Mouse (Mus musculus): Measurements from ENCODE around the gene Htra2. TPM values are rescaled to one million over a fixed set of nuclear protein-coding genes. Genes with fewer than 3 reads are reported as not detected.

The Htra2 gene
- polyA plus RNA-seq, 1 experiment, result 58.2 TPM

DNA sequence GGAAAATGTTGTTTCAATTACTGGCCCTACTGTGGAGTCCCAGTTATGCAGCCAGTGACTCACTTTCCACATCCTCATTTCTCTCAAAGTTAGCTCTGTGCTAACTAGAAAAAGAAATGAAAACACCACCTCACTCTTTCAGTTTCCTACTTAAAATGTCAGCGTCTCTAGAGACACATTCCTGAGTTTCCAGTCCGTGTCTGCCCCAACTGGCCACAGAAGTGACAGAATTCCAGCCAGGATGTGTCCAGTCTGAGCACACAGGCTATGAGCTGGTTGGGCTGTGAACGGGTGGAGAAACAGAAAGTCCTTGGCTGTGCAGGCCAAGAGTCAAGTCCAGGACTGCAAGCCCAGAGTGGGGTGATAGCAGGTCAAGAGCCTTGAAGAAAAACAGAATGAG lies 37.9 kb downstream of the Htra2 start:
- H3K27ac ChIP-seq (ENCODE audit: insufficient read depth, low read length), result no peak overlapping the region
- WGBS, result 64% methylated on average over 3 of the region's 3 CpGs

DNA sequence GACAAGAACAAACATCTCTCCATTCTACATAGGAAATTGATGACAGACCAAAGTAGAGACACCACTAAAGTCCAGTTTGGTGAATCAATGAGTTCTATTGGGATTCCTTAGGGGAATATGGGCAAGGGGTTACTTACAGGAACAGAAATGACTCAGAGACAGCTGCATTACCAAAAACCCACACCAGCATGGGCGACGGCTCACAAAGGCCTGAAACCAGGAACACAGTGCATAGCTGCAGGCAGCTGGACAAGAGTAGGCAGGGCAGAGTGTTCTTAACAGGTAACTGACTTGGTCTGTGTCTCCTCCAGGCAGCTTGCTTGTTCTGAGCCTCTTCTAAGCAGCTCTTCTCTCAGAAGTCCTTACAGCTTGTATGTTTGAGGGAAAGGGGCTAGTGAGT lies 39.3 kb downstream of the Htra2 start:
- Histone ChIP-seq H3K27me3 (ENCODE audit: control insufficient read depth, insufficient read depth, low read length) (no peaks in the 10 kb centered on the region), H3K4me3 (replicated peaks; ENCODE audit: insufficient read depth, low read depth, low read length) (no peak overlapping the region), H3K27ac (ENCODE audit: insufficient read depth, low read length) (no peak overlapping the region), H3K4me1 (ENCODE audit: control insufficient read depth, insufficient read depth, low read length) (no peaks in the 10 kb centered on the region)
- TF ChIP-seq POLR2A (IDR thresholded peaks at IDR 0.05; ENCODE audit: borderline replicate concordance, insufficient read depth, low read length) (no peak), CTCF (IDR thresholded peaks at IDR 0.05; ENCODE audit: borderline replicate concordance, insufficient read depth, low read depth, low read length) (no peak)
- DNase-seq, result no peak
- WGBS, result 89% methylated on average over 2 of the region's 2 CpGs

More for the DNA sequence above, 37.9 kb downstream of the Htra2 start:
- no peak for TF ChIP-seq POLR2A (IDR thresholded peaks at IDR 0.05; ENCODE audit: borderline replicate concordance, insufficient read depth, low read length)
- TF ChIP-seq CTCF (IDR thresholded peaks at IDR 0.05; ENCODE audit: borderline replicate concordance, insufficient read depth, low read depth, low read length), result no peak
- DNase-seq, result no peak
- no peaks in the 10 kb centered on the region for H3K4me1 ChIP-seq (ENCODE audit: control insufficient read depth, insufficient read depth, low read length)
- H3K27me3 ChIP-seq (ENCODE audit: control insufficient read depth, insufficient read depth, low read length), result no peaks in the 10 kb centered on the region
- no peak overlapping the region for H3K4me3 ChIP-seq (replicated peaks; ENCODE audit: insufficient read depth, low read depth, low read length)

DNA sequence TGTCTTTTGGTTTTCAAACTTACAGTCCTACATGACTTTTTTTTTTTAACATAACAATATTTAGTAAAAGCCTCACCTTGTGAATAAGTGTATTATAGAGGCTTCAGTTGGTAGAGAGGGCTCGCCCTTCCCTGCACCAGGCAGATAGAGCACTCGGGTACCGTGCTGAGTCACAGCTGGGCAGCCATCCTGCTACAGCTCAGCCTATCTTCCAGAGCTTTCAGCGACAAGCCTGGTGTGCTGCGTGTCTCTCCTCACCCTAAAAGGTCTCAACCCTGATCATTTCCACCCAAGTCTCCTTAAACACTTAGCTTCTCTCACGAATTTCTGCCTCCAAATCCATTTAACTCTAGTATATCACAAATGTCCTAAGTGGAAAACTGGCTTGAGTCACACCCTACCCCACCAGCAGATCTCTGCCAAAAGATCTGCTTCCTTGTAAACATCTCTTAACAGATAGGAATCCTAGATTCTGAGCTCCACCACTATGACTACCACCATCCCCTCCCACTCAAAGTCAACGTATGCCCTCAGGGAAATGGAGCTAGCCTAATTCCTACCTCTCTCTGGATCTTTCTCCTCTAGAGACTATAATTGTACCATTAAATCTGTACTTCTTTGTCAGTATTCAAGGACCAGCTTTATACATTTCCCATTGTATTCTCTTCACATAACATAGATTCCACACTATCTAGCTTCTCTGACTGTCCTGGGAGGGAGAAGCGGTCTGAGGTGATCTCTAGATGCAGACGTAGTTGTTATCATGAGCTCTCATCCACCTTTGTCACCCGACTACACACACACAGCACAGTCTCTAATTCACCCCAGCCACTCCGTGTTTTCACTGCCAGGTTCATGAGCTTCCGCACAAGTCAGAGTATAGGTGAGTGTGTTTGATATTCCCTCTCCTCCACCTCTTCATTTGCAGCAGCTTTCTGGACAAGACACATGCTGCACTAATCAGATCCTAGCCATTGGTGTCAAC lies 40.3 kb downstream of the Htra2 start:
- DNase-seq, result no peak
- H3K27ac ChIP-seq (ENCODE audit: insufficient read depth, low read length), result no peak overlapping the region
- H3K4me1 ChIP-seq (ENCODE audit: control insufficient read depth, insufficient read depth, low read length), result no peaks in the 10 kb centered on the region
- H3K27me3 ChIP-seq (ENCODE audit: control insufficient read depth, insufficient read depth, low read length), result no peaks in the 10 kb centered on the region
- H3K4me3 ChIP-seq (replicated peaks; ENCODE audit: insufficient read depth, low read depth, low read length), result no peak overlapping the region
- WGBS, result 70% methylated on average over 12 of the region's 12 CpGs
- no peak for TF ChIP-seq POLR2A (IDR thresholded peaks at IDR 0.05; ENCODE audit: borderline replicate concordance, insufficient read depth, low read length)
- TF ChIP-seq CTCF (IDR thresholded peaks at IDR 0.05; ENCODE audit: borderline replicate concordance, insufficient read depth, low read depth, low read length), result no peak

DNA sequence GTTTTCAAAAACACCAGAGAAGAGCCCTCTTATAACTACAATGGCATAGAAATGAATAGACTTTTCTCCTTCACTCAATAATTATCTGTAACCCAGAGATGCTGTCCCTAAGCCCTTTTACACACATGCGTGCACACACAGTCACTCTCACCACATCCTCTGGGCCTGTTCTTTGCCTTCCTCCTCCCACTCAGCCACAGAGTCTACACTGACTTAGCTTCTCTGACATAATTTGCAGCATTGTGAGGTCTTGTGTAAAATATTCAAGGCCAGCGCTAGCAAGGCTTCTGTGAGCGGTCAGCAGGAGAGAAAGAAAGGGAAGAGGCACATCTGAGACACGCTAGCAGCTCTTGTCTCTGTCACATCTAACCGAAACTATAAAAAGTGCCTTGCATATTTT lies 41.6 kb downstream of the Htra2 start:
- no peaks in the 10 kb centered on the region for H3K4me1 ChIP-seq (ENCODE audit: control insufficient read depth, insufficient read depth, low read length)
- WGBS, result 77% methylated on average over 5 of the region's 5 CpGs
- H3K4me3 ChIP-seq (replicated peaks; ENCODE audit: insufficient read depth, low read depth, low read length), result no peak overlapping the region
- H3K27ac ChIP-seq (ENCODE audit: insufficient read depth, low read length), result no peak overlapping the region
- no peaks in the 10 kb centered on the region for H3K27me3 ChIP-seq (ENCODE audit: control insufficient read depth, insufficient read depth, low read length)
- TF ChIP-seq CTCF (IDR thresholded peaks at IDR 0.05; ENCODE audit: borderline replicate concordance, insufficient read depth, low read depth, low read length) (no peak), POLR2A (IDR thresholded peaks at IDR 0.05; ENCODE audit: borderline replicate concordance, insufficient read depth, low read length) (no peak)
- no peak for DNase-seq

DNA sequence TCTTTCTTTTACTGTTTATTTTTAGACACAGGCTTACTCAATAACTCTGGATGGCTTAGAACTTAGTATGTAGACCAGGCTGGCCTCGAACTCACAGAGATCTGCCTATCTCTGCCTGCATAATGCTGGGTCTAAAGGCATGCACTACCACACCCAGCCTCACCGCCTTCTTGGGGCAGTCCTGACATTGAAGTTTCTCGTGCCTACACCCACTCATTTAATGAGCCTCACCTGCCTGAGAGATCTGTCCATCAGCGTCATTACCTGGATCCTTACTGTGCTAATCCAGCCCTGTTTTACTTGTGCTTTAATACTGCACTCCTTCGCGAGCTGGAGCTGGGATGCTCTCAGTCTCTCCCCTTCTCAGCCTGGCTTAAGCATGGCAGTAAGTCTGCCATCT lies 43.3 kb downstream of the Htra2 start:
- Histone ChIP-seq H3K4me1 (ENCODE audit: control insufficient read depth, insufficient read depth, low read length) (no peaks in the 10 kb centered on the region), H3K27ac (ENCODE audit: insufficient read depth, low read length) (no peak overlapping the region), H3K4me3 (replicated peaks; ENCODE audit: insufficient read depth, low read depth, low read length) (no peak overlapping the region), H3K27me3 (ENCODE audit: control insufficient read depth, insufficient read depth, low read length) (no peaks in the 10 kb centered on the region)
- no peak for DNase-seq
- WGBS, result 78% methylated on average over 6 of the region's 6 CpGs
- TF ChIP-seq CTCF (IDR thresholded peaks at IDR 0.05; ENCODE audit: borderline replicate concordance, insufficient read depth, low read depth, low read length) (no peak), POLR2A (IDR thresholded peaks at IDR 0.05; ENCODE audit: borderline replicate concordance, insufficient read depth, low read length) (no peak)

DNA sequence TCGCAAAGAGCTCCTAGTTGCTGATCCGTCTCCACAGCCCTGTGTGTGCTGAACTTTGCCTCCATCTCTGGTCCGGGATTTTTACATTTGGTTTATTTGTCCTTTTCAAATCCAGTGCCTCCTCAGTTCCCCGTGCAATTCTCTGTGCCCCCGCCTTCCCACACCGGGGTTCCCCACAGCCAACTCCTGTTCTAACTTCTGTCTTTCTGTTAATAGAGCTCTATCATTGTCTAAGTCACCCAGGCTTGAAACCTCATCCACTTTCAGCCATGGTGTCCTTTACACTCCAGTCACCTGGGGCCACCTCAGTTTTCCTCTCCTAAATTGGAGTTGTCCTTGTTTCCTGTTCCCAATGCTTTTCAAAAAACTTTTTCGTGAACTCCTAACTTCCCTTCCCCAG lies 43.8 kb downstream of the Htra2 start:
- no peak overlapping the region for H3K4me3 ChIP-seq (replicated peaks; ENCODE audit: insufficient read depth, low read depth, low read length)
- no peak for TF ChIP-seq POLR2A (IDR thresholded peaks at IDR 0.05; ENCODE audit: borderline replicate concordance, insufficient read depth, low read length)
- no peak for TF ChIP-seq CTCF (IDR thresholded peaks at IDR 0.05; ENCODE audit: borderline replicate concordance, insufficient read depth, low read depth, low read length)
- H3K27ac ChIP-seq (ENCODE audit: insufficient read depth, low read length), result no peak overlapping the region
- H3K27me3 ChIP-seq (ENCODE audit: control insufficient read depth, insufficient read depth, low read length), result no peaks in the 10 kb centered on the region
- DNase-seq, result no peak
- WGBS, result 80% methylated on average over 7 of the region's 7 CpGs
- H3K4me1 ChIP-seq (ENCODE audit: control insufficient read depth, insufficient read depth, low read length), result no peaks in the 10 kb centered on the region

DNA sequence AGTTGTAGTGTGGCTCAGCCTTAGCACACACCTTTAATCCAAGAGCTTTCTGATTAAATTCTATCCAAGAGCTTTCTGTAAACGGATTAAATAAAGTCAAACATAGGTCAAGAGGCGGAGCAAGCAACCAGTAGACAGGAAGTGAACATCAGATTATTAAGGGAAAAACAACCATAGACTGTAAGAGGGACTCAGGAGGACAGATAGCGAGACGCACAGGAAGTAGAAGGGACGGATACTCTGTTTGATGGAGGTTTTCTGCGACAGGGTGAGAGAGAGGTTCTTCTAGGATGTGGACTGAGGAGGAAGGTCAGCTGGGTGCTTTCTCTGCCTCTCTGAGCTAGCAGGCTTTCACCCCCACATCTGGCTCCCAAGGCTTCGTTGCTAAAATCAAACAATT lies 45.1 kb downstream of the Htra2 start:
- 64% methylated on average over 7 of the region's 7 CpGs for WGBS
- TF ChIP-seq POLR2A (IDR thresholded peaks at IDR 0.05; ENCODE audit: borderline replicate concordance, insufficient read depth, low read length) (no peak), CTCF (IDR thresholded peaks at IDR 0.05; ENCODE audit: borderline replicate concordance, insufficient read depth, low read depth, low read length) (no peak)
- Histone ChIP-seq H3K4me3 (replicated peaks; ENCODE audit: insufficient read depth, low read depth, low read length) (no peak overlapping the region), H3K27ac (ENCODE audit: insufficient read depth, low read length) (no peak overlapping the region), H3K4me1 (ENCODE audit: control insufficient read depth, insufficient read depth, low read length) (no peaks in the 10 kb centered on the region), H3K27me3 (ENCODE audit: control insufficient read depth, insufficient read depth, low read length) (no peaks in the 10 kb centered on the region)
- no peak for DNase-seq

DNA sequence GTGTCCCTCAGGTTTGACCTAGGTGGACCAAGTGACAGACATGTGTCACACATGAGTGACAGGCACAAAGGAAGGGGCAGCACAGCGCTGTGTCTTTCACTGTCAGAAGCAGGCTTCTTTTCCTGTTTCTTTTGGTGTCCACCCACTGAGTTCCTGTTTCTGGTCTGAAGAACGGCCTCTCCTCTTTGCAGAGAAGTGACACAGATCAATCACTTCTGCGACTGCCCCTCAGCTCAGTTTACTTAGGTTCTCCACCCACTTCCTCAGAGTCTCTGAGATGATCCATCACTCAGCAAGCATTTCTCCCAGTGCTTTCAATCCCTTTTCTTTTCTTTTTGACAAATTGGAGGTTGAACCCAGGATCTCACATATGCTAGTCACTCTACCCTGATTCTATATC lies 46.4 kb downstream of the Htra2 start:
- Histone ChIP-seq H3K27ac (ENCODE audit: insufficient read depth, low read length) (no peak overlapping the region), H3K4me1 (ENCODE audit: control insufficient read depth, insufficient read depth, low read length) (no peaks in the 10 kb centered on the region), H3K27me3 (ENCODE audit: control insufficient read depth, insufficient read depth, low read length) (no peaks in the 10 kb centered on the region), H3K4me3 (replicated peaks; ENCODE audit: insufficient read depth, low read depth, low read length) (no peak overlapping the region)
- TF ChIP-seq POLR2A (IDR thresholded peaks at IDR 0.05; ENCODE audit: borderline replicate concordance, insufficient read depth, low read length), result no peak
- TF ChIP-seq CTCF (IDR thresholded peaks at IDR 0.05; ENCODE audit: borderline replicate concordance, insufficient read depth, low read depth, low read length), result no peak
- DNase-seq, result no peak
- WGBS, result 75% methylated on average over 3 of the region's 3 CpGs
